Mouse (Mus musculus): ENCODE results near the gene Akr1b3.

GRCm38 (mm10) chr6:34350037-34350699, 32.9 kb upstream of the Akr1b3 start:
- TF ChIP-seq MAX (IDR thresholded peaks at IDR 0.05; ENCODE audit: low read depth) (no peak), POLR2A (IDR thresholded peaks at IDR 0.05; ENCODE audit: insufficient read length, low read depth) (no peak)

Data from myocyte (in vitro differentiated cells).